Mouse (Mus musculus) monocyte, adult 59 days (primary cell): ENCODE measurements around the gene Tmem161a. TPM values are rescaled to one million over a fixed set of nuclear protein-coding genes. Genes with fewer than 3 reads are reported as not detected.

ENCODE experiments used
- total RNA-seq, 2 experiments: library from RNA; stranded (reverse); gene quantifications; one replicate each; pipeline ENCODE4 v1.2.4; 2023

The Tmem161a gene
- 10 to 100 TPM; 30.3 to 40.8 TPM for total RNA-seq

DNA sequence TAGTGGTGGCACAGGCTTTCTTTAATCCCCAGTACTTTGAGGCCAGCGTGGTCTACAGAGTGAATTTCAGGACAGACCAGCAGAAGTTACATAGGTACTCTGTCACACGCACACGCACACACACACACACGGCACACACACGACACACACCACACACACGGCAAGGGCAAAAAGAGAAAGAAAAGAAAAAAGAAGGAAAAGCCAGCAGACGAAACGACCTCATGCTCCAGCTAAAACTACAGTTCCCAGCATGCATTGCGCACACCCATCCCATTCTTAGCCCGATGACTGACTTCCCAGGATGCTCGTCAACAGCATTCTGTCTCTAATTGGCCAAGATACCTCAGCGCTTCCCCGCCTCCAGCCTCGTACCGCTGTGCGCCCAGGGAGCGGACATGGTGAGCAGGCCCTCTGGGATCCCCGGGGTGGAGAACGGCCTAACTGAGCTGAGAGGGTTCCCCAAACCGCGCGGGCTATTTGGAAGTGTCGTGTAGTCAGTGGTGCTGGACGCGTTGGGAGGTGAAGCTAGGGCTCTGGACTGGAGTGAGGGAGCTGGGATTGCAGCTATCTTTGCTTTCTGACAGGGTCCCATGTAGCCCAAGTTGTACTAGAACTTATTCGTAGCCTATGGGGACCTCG lies at the start of gene Tmem161a:
Gene Tmem161a (plus strand): TSS at position 314 of the 639 bp plus-strand sequence.

DNA sequence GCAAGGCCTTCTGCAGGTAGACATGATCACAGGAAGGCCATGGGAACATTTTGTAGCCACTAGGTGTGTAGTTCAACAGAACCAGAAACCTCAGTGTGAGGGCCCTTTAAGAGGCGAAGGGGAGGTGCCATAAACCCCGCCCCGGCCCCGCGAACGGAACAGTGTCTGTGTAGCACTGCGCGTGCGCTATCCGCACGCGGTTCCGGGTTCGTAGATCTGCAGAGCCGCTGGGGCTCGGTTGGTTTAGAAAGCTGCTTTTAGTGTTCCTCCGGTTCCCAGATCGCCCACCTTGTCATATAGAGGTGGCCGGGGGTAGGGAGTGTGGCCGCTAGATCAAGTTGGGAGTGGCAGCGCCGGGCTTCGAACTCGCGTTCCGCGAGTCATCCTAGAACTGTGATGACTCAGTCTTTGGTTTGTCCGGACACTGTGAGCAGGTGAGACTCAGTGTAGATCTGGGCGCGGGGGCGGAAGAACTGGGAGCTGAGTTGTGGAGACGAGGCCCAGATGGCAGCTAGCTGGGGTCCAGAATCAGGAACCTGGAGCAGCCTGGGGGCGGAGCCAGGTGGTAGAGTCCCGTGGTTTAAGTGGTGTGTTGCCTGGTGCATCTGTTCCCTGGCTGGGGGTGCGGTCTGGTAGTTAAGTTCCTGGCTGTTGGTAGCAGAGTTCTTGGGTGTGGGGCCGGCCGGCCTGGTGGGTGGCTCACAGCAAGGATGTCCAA lies 40.8 kb upstream of the Tmem161a start, which contains the start of gene Nr2c2ap:
Gene Nr2c2ap (plus strand): TSS at position 168 of the 718 bp plus-strand sequence.

GRCm38 (mm10) chr8:70139026-70139857 lies 32.9 kb upstream of the Tmem161a start, which contains the start of the genes Rfxank, Borcs8 and Mef2b:
Gene Rfxank, minus strand, starts transcription at chr8:70139154.
Gene Borcs8, plus strand, starts transcription at chr8:70139499.
Gene Mef2b, plus strand, starts transcription at chr8:70139711.

DNA sequence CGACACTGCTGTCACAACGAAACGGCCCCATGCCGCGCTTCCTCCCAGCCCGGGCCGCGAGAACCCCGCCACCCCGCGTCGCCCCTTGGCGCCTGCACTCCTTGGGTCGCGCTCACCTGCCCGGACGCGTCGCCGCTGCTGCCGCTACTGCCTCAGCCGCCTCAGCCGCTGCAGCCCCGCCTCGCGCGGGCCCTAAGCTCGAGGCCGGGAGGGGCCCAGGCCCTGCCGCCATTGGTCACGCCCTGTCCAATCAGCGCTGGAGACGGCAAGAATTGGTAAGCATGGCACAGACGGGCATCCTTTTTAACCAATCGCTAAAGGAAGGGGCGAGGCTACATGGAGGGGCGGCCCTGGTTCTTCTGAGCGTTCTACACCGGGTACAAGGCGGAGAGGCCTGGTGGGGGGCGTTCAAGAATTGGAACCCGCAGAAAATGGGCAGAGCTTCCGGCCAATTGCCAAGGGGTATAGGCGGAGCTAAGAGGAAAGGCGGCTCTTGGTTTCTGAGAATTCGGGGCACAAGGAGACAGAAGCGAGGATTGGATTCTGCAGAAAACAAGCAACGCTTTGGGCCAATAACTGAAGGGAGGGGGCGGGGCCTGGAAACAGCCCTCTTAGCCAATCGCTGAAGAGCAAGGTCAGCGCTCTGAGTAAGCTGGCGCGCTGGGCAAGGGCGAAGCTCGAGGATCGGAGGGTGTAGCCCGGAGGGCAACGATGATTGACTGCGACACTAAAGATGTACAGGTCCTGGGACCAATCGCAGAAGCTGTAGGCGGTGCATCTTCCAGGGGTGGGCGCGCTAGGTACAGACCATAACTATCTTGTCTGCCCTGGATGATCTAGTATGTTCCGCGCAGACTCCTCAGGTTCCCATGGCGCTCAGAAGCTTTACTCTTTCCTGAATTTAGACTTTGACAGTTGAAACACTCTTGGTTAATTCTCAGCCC lies 40.2 kb downstream of the Tmem161a start, which contains the start of gene Slc25a42:
Gene Slc25a42 (minus strand): TSS at position 194 of the 944 bp plus-strand sequence.

Other genes starting within 250 kb of the Tmem161a start
- gene Gatad2a, start 176.0 kb upstream of the Tmem161a start, total RNA-seq, result 10 to 100 TPM; 71.9 to 72.4 TPM
- 10 to 100 TPM; 90.3 to 90.9 TPM for gene Mau2, start 129.6 kb upstream of the Tmem161a start, total RNA-seq
- gene Sugp1, start 129.5 kb upstream of the Tmem161a start, total RNA-seq, result 10 to 100 TPM; 31.1 to 32.2 TPM
- not detected for gene Tm6sf2, start 99.4 kb upstream of the Tmem161a start, total RNA-seq
- gene Hapln4, start 88.9 kb upstream of the Tmem161a start, total RNA-seq, result not detected
- gene Ncan, start 51.5 kb upstream of the Tmem161a start, total RNA-seq, result not detected
- 10 to 100 TPM; 23.5 to 26.6 TPM for gene Nr2c2ap, start 41.0 kb upstream of the Tmem161a start, total RNA-seq
- 10 to 100 TPM; 16.6 to 16.8 TPM for gene Rfxank, start 33.2 kb upstream of the Tmem161a start, total RNA-seq
- 10 to 100 TPM; 40.9 to 43.7 TPM for gene Borcs8, start 32.9 kb upstream of the Tmem161a start, total RNA-seq
- 1 to 10 TPM in 1 of 2 experiments, under 1 TPM in 1; 0.37 to 1.6 TPM for gene Mef2b, start 32.6 kb upstream of the Tmem161a start, total RNA-seq
- gene Slc25a42, start 39.9 kb downstream of the Tmem161a start, total RNA-seq, result 1 to 10 TPM; 3.1 to 3.6 TPM
- gene Sugp2, start 61.9 kb downstream of the Tmem161a start, total RNA-seq, result 10 to 100 TPM; 32.9 to 34.4 TPM
- 1 to 10 TPM; 3.6 to 8.7 TPM for gene Armc6, start 62.1 kb downstream of the Tmem161a start, total RNA-seq
- gene Homer3, start 110.5 kb downstream of the Tmem161a start, total RNA-seq, result 10 to 100 TPM; 11.2 to 12.6 TPM
- 10 to 100 TPM; 45.8 to 47.9 TPM for gene Ddx49, start 130.1 kb downstream of the Tmem161a start, total RNA-seq
- gene Cope, start 130.2 kb downstream of the Tmem161a start, total RNA-seq, result 100 to 1,000 TPM; 162 TPM
- not detected for gene Cers1, start 143.4 kb downstream of the Tmem161a start, total RNA-seq
- not detected for gene Gdf1, start 157.5 kb downstream of the Tmem161a start, total RNA-seq
- 10 to 100 TPM; 57.5 to 62.4 TPM for gene Upf1, start 180.9 kb downstream of the Tmem161a start, total RNA-seq
- 1 to 10 TPM in 1 of 2 experiments, under 1 TPM in 1; 0.97 to 2.9 TPM for gene Comp, start 201.2 kb downstream of the Tmem161a start, total RNA-seq